Mouse (Mus musculus) layer of hippocampus, adult 2 months (tissue): ENCODE results near the gene Hoxa4. TPM values are rescaled to one million over a fixed set of nuclear protein-coding genes. Genes with fewer than 3 reads are reported as not detected.

Source experiments
- DNase-seq, 2 experiments: peaks; one replicate each; pipeline ENCODE4 v3.0.0; 2022; ENCODE audit warnings: low spot score in 2 of 2
- H3K27ac ChIP-seq: fragments of 200-600 bp; 2 replicates; pipeline ENCODE4 v1.8.1; 2022
- H3K4me3 ChIP-seq: fragments of 200-600 bp; 2 replicates; pipeline ENCODE4 v1.8.1; 2022; ENCODE audit warnings: mild to moderate bottlenecking
- CTCF ChIP-seq: fragments of 200-600 bp; conservative IDR thresholded peaks from 2 replicates; pipeline ENCODE4 v1.8.1; 2022; ENCODE audit warnings: antibody characterized with exemption, mild to moderate bottlenecking, moderate library complexity
- long read RNA-seq, 2 experiments: library from polyadenylated mRNA; stranded (forward); transcript quantifications; one replicate each; pipeline ENCODE4 v2.0.0; 2021; ENCODE audit warnings: borderline mapping rate in 2 of 2
- total RNA-seq, 2 experiments: library from RNA; stranded (reverse); gene quantifications; 2 replicates each; pipeline ENCODE4 v1.2.3; 2021

Gene Hoxa4
- total RNA-seq: not detected
- long read RNA-seq, experiment 1: 0 reads
- long read RNA-seq, experiment 2: 0 reads

- TF ChIP-seq CTCF: no peak
- H3K4me3 ChIP-seq: peak within 1 kb of the TSS; percentile 43
- no peak for DNase-seq
- H3K27ac ChIP-seq: no peak within 1 kb of the TSS
Measured at GRCm38 (mm10) chr6:52190906-52191810, at the start of gene Hoxa4. TSS of gene Hoxa4 (minus strand) at chr6:52191753.

GRCm38 (mm10) chr6:52241001-52241621 lies 49.6 kb upstream of the Hoxa4 start:
- DNase-seq: no peak
- Histone ChIP-seq H3K4me3 (no peak overlapping the region), H3K27ac (no peak overlapping the region)
- TF ChIP-seq CTCF: no peak

- peak in 1 of 2 experiments; percentile 33 for DNase-seq
- peak; percentile 79 for TF ChIP-seq CTCF
- H3K4me3 ChIP-seq: no peak within 1 kb of the TSS
- no peak within 1 kb of the TSS for H3K27ac ChIP-seq
Measured at GRCm38 (mm10) chr6:52240389-52241000, 48.9 kb upstream of the Hoxa4 start, which contains the start of gene Hoxa10. TSS of gene Hoxa10 (minus strand) at chr6:52240854.

- H3K4me3 ChIP-seq: no peak overlapping the region
- no peak overlapping the region for H3K27ac ChIP-seq
- no peak for DNase-seq
- no peak for TF ChIP-seq CTCF
Measured at GRCm38 (mm10) chr6:52239625-52240388, 48.3 kb upstream of the Hoxa4 start.

GRCm38 (mm10) chr6:52238976-52239375 lies 47.4 kb upstream of the Hoxa4 start:
- no peak overlapping the region for H3K4me3 ChIP-seq
- DNase-seq: no peak
- no peak for TF ChIP-seq CTCF
- H3K27ac ChIP-seq: no peak overlapping the region

GRCm38 (mm10) chr6:52238155-52238545 lies 46.6 kb upstream of the Hoxa4 start:
- no peak for TF ChIP-seq CTCF
- no peak overlapping the region for H3K27ac ChIP-seq
- no peak overlapping the region for H3K4me3 ChIP-seq
- no peak for DNase-seq

- no peak for TF ChIP-seq CTCF
- Histone ChIP-seq H3K4me3 (no peak overlapping the region), H3K27ac (no peak overlapping the region)
- DNase-seq: no peak
Measured at GRCm38 (mm10) chr6:52237346-52238154, 46.0 kb upstream of the Hoxa4 start.

- DNase-seq: no peak
- Histone ChIP-seq H3K27ac (no peak overlapping the region), H3K4me3 (no peak overlapping the region)
- no peak for TF ChIP-seq CTCF
Measured at GRCm38 (mm10) chr6:52236806-52237205, 45.3 kb upstream of the Hoxa4 start.

- no peak for DNase-seq
- no peak for TF ChIP-seq CTCF
Measured at GRCm38 (mm10) chr6:52235866-52236265, 44.3 kb upstream of the Hoxa4 start.

GRCm38 (mm10) chr6:52235267-52235666 lies 43.7 kb upstream of the Hoxa4 start:
- no peak for DNase-seq
- no peak for TF ChIP-seq CTCF
- Histone ChIP-seq H3K4me3 (no peak overlapping the region), H3K27ac (no peak overlapping the region)

More at GRCm38 (mm10) chr6:52235866-52236265, 44.3 kb upstream of the Hoxa4 start:
- Histone ChIP-seq H3K4me3 (no peak overlapping the region), H3K27ac (no peak overlapping the region)

GRCm38 (mm10) chr6:52234428-52235140 lies 43.0 kb upstream of the Hoxa4 start:
- H3K27ac ChIP-seq: no peak overlapping the region
- H3K4me3 ChIP-seq: no peak overlapping the region
- no peak for TF ChIP-seq CTCF
- DNase-seq: no peak
